Mouse (Mus musculus) spleen, adult 2 months (tissue): Measurements from ENCODE around the gene Tmem43. TPM values are rescaled to one million over a fixed set of nuclear protein-coding genes. Genes with fewer than 3 reads are reported as not detected.

Experiments used
- DNase-seq, 2 experiments: peaks; one replicate each; pipeline versions ENCODE4 v3.0.0 to v3.0.0-alpha.2; 2012 to 2021; ENCODE audit warnings: low spot score in 2 of 2, low read depth in 1 of 2
- H3K27ac ChIP-seq: fragments of 200-500 bp; 2 replicates; pipeline ENCODE4 v1.5.1; 2012; ENCODE audit warnings: low read length, inconsistent platforms; ENCODE audit not compliant: insufficient read depth
- H3K27me3 ChIP-seq: fragments of 200-500 bp; 2 replicates; pipeline ENCODE4 v1.6.1; 2012; ENCODE audit warnings: mild to moderate bottlenecking, moderate library complexity, low read length, inconsistent platforms; ENCODE audit not compliant: control insufficient read depth, insufficient read depth
- H3K36me3 ChIP-seq: fragments of 200-500 bp; 2 replicates; pipeline ENCODE4 v1.6.1; 2012; ENCODE audit warnings: mild to moderate bottlenecking, low read length, inconsistent platforms; ENCODE audit not compliant: control insufficient read depth, insufficient read depth
- H3K4me1 ChIP-seq: fragments of 200-500 bp; 2 replicates; pipeline ENCODE4 v1.6.1; 2011; ENCODE audit warnings: inconsistent platforms; ENCODE audit not compliant: control insufficient read depth, insufficient read depth, insufficient read length
- H3K4me3 ChIP-seq: fragments of 200-500 bp; 2 replicates; pipeline ENCODE4 v1.5.1; 2011; ENCODE audit warnings: mild to moderate bottlenecking, inconsistent platforms; ENCODE audit not compliant: insufficient read depth, insufficient read length; ENCODE audit errors: extremely low read depth
- CTCF ChIP-seq: fragments of 200-500 bp; IDR thresholded peaks from 2 replicates; pipeline ENCODE4 v1.5.1; 2011; ENCODE audit warnings: mild to moderate bottlenecking, inconsistent platforms; ENCODE audit not compliant: insufficient read depth, insufficient read length, insufficient replicate concordance; ENCODE audit errors: extremely low read depth
- POLR2A ChIP-seq: fragments of 200-500 bp; IDR thresholded peaks from 2 replicates; pipeline ENCODE4 v1.6.1; 2011; ENCODE audit warnings: low read depth, low read length, inconsistent platforms
- WGBS: fragments of 180-500 bp; shearing (Covaris S2); methylation state at CpG from one replicate; pipeline ENCODE4 v1.1.7; 2018; 5-methylcytosine and 5-hydroxymethylcytosine counted together
- polyA plus RNA-seq: library from polyadenylated mRNA; depleted of rRNA; stranded (reverse); fragments of >200 nt; gene quantifications from 2 replicates; pipeline ENCODE4 v1.2.3, GENCODE M21; 2012

Gene Tmem43
- polyA plus RNA-seq, 1 experiment: 22.8 TPM

- DNase-seq: no peak
- Histone ChIP-seq H3K27me3 (no peaks in the 10 kb centered on the region), H3K4me3 (no peak overlapping the region), H3K36me3 (peaks cover 34% of the 10 kb centered on the region), H3K4me1 (peaks cover 7% of the 10 kb centered on the region; the same call in 1 of the 2 replicates), H3K27ac (no peak overlapping the region)
- TF ChIP-seq CTCF: no peak
- TF ChIP-seq POLR2A: no peak
- 61% methylated on average over 3 of the region's 3 CpGs for WGBS
Observed at GRCm38 (mm10) chr6:91508041-91508440, 34.5 kb downstream of the Tmem43 start.

GRCm38 (mm10) chr6:91509326-91509725 is 35.8 kb downstream of the Tmem43 start:
- TF ChIP-seq POLR2A: no peak
- TF ChIP-seq CTCF: peak; percentile 86; the same call in 1 of the 2 replicates
- Histone ChIP-seq H3K4me3 (no peak overlapping the region), H3K4me1 (peaks cover 7% of the 10 kb centered on the region; the same call in 1 of the 2 replicates), H3K27me3 (no peaks in the 10 kb centered on the region), H3K27ac (no peak overlapping the region), H3K36me3 (peaks cover 24% of the 10 kb centered on the region)
- peak in 1 of 2 experiments; percentile 69 for DNase-seq
- 40% methylated on average over 7 of the region's 7 CpGs for WGBS

GRCm38 (mm10) chr6:91510211-91510610 is 36.7 kb downstream of the Tmem43 start:
- peaks cover 16% of the 10 kb centered on the region for H3K36me3 ChIP-seq
- H3K27me3 ChIP-seq: no peaks in the 10 kb centered on the region
- WGBS: 68% methylated on average over 10 of the region's 10 CpGs
- H3K4me1 ChIP-seq: peaks cover 12% of the 10 kb centered on the region; the same call in 1 of the 2 replicates
- H3K4me3 ChIP-seq: no peak overlapping the region
- no peak for DNase-seq
- no peak for TF ChIP-seq CTCF
- no peak for TF ChIP-seq POLR2A
- H3K27ac ChIP-seq: no peak overlapping the region

GRCm38 (mm10) chr6:91514135-91514534 is 40.6 kb downstream of the Tmem43 start:
- no peak overlapping the region for H3K27ac ChIP-seq
- TF ChIP-seq CTCF (no peak), POLR2A (no peak)
- H3K27me3 ChIP-seq: no peaks in the 10 kb centered on the region
- peaks cover 9% of the 10 kb centered on the region for H3K36me3 ChIP-seq
- peaks cover 7% of the 10 kb centered on the region; the same call in 1 of the 2 replicates for H3K4me1 ChIP-seq
- no peak overlapping the region for H3K4me3 ChIP-seq
- no peak for DNase-seq

- TF ChIP-seq POLR2A: no peak
- TF ChIP-seq CTCF: no peak
- Histone ChIP-seq H3K27ac (0 out of 2 replicates have a peak overlapping the region, but pooled peaks have one; percentile 75), H3K36me3 (peaks cover 13% of the 10 kb centered on the region), H3K4me3 (peak overlapping the region; percentile 93), H3K27me3 (no peaks in the 10 kb centered on the region), H3K4me1 (peaks cover 7% of the 10 kb centered on the region; the same call in 1 of the 2 replicates)
- DNase-seq: peak in 1 of 2 experiments; percentile 5
- 9% methylated on average over 10 of the region's 10 CpGs for WGBS
Observed at GRCm38 (mm10) chr6:91514737-91515362, 41.3 kb downstream of the Tmem43 start.

- H3K27ac ChIP-seq: peak within 1 kb of the TSS; percentile 75
- H3K4me3 ChIP-seq: peak within 1 kb of the TSS; percentile 93
- H3K27me3 ChIP-seq: no peaks in the 10 kb centered on the region
- peaks cover 7% of the 10 kb centered on the region; the same call in 1 of the 2 replicates for H3K4me1 ChIP-seq
- TF ChIP-seq POLR2A: no peak; the same call in 1 of the 2 replicates
- TF ChIP-seq CTCF: no peak
- WGBS: under 1% methylated on average over 80 of the region's 80 CpGs
- H3K36me3 ChIP-seq: peaks cover 15% of the 10 kb centered on the region
- DNase-seq: peak; percentile 94 to 96
Observed at GRCm38 (mm10) chr6:91515545-91516449, 42.3 kb downstream of the Tmem43 start, which contains the start of the genes Xpc and Lsm3. TSS of gene Xpc (minus strand) at chr6:91515888. TSS of gene Lsm3 (plus strand) at chr6:91515928.
